In genomic region chr10:59991262-59991880, GRCm38 (mm10) we compare ENCODE assay signal across 22 mouse cellular contexts. TPM values are rescaled to one million over a fixed set of nuclear protein-coding genes. Genes with fewer than 3 reads are reported as not detected.
DNase-seq lines count a peak whose midpoint lies in the region; ATAC-seq and TF ChIP-seq lines count a peak whose summit lies in the region.
"Had no signal": no experiment of that assay in that cellular context is flagged by ENCODE, and none has a peak within 500 bp of the region (broad histone marks: within the 10 kb centered on the region; RNA-seq: fewer than 3 reads in every experiment).

No protein-coding gene starts in this region.

- peak; percentile 33 for DNase-seq in gastrocnemius, adult 2 months
- no peak for DNase-seq in gastrocnemius, postnatal 14 days
- no peak for DNase-seq in heart, postnatal 25 days (ENCODE audit: low spot score)
- DNase-seq in adipocyte (ENCODE audit: low spot score), result peak; percentile 73
- DNase-seq in adrenal gland, postnatal 36 days, result peak; percentile 46 to 67
- DNase-seq in left cerebral cortex, adult 8-10 months (ENCODE audit: low spot score in 2 of 2), result no peak
- DNase-seq: cerebellum, adult 2 months; cerebellum, postnatal 25 days; embryo, embryonic 11 days; gastrocnemius, postnatal 25 days; kidney, postnatal 36 days; layer of hippocampus, postnatal 36 days; lung, postnatal 4 days; midbrain, embryonic 14.5 days; right cerebral cortex, postnatal 25 days had no signal

- H3K27me3 ChIP-seq in heart, embryonic 15.5 days, result no peaks in the 10 kb centered on the region
- H3K27me3 ChIP-seq in neural tube, embryonic 15.5 days (replicated peaks), result no peaks in the 10 kb centered on the region
- H3K27me3 ChIP-seq: embryonic facial prominence, embryonic 15.5 days; hindbrain, embryonic 15.5 days; kidney, embryonic 15.5 days; Patski had no signal

- no peak overlapping the region for H3K9ac ChIP-seq in heart, embryonic 15.5 days
- H3K9ac ChIP-seq in neural tube, embryonic 15.5 days (replicated peaks), result no peak overlapping the region
- H3K9ac ChIP-seq: embryonic facial prominence, embryonic 15.5 days; hindbrain, embryonic 15.5 days; kidney, embryonic 15.5 days had no signal

- intact Hi-C loops in gastrocnemius, adult 2 months (cut with DNase I), result no loop called here
- intact Hi-C loops in gastrocnemius, postnatal 14 days (cut with DNase I; ENCODE audit: low total_unique reads), result loop anchor here (5.0 kb wide), 1 partner anchor 94 kb away; no protein-coding TSS in a partner anchor
- intact Hi-C loops in heart, postnatal 25 days (cut with DNase I), result no loop called here

- H3K36me3 ChIP-seq in heart, embryonic 15.5 days, result peaks cover 45% of the 10 kb centered on the region
- H3K36me3 ChIP-seq in neural tube, embryonic 15.5 days, result peaks cover 55% of the 10 kb centered on the region

- peak overlapping the region; percentile 4; the same call in 1 of the 2 replicates for H3K4me2 ChIP-seq in heart, embryonic 15.5 days
- no peak overlapping the region for H3K4me2 ChIP-seq in neural tube, embryonic 15.5 days
- H3K4me2 ChIP-seq: embryonic facial prominence, embryonic 15.5 days; hindbrain, embryonic 15.5 days; kidney, embryonic 15.5 days had no signal

- WGBS in heart, embryonic 15.5 days, result 38% methylated on average over 9 of the region's 9 CpGs
- WGBS in neural tube, embryonic 15.5 days, result 60% methylated on average over 9 of the region's 9 CpGs

- no peak for TF ChIP-seq CTCF in gastrocnemius, adult 2 months (IDR thresholded peaks at IDR 0.05)

- H3K4me3 ChIP-seq in gastrocnemius, adult 2 months, result no peak overlapping the region
- no peak overlapping the region for H3K4me3 ChIP-seq in heart, embryonic 15.5 days
- H3K4me3 ChIP-seq in neural tube, embryonic 15.5 days (replicated peaks), result no peak overlapping the region
- H3K4me3 ChIP-seq: embryonic facial prominence, embryonic 15.5 days; hindbrain, embryonic 15.5 days; kidney, embryonic 15.5 days had no signal

- ATAC-seq in heart, embryonic 15.5 days (replicated peaks; ENCODE audit: insufficient number of reproducible peaks, insufficient read depth, low FRiP score, low read depth), result no peak; the same call in 1 of the 2 replicates
- ATAC-seq in neural tube, embryonic 15.5 days (ENCODE audit: low FRiP score), result no peak
- ATAC-seq: forebrain, embryonic 14.5 days; Patski had no signal

- H3K4me1 ChIP-seq in heart, embryonic 15.5 days (replicated peaks), result peaks cover 27% of the 10 kb centered on the region
- peaks cover 17% of the 10 kb centered on the region for H3K4me1 ChIP-seq in neural tube, embryonic 15.5 days
- H3K4me1 ChIP-seq: embryonic facial prominence, embryonic 15.5 days had no signal

- H3K27ac ChIP-seq in gastrocnemius, adult 2 months, result peak overlapping the region; percentile 65
- peak overlapping the region; percentile 9 for H3K27ac ChIP-seq in heart, embryonic 15.5 days
- H3K27ac ChIP-seq in neural tube, embryonic 15.5 days (replicated peaks), result no peak overlapping the region
- H3K27ac ChIP-seq: embryonic facial prominence, embryonic 15.5 days; hindbrain, embryonic 15.5 days had no signal

- H3K9me3 ChIP-seq in heart, embryonic 15.5 days (replicated peaks), result no peaks in the 10 kb centered on the region
- H3K9me3 ChIP-seq in neural tube, embryonic 15.5 days (replicated peaks), result no peaks in the 10 kb centered on the region
- H3K9me3 ChIP-seq: embryonic facial prominence, embryonic 15.5 days; hindbrain, embryonic 15.5 days; kidney, embryonic 15.5 days had no signal

RNA-seq across cellular contexts. Expression of gene Ascc1, which starts 11.2 kb away (rescaled TPM):
- 10 to 100 TPM; 13.6 to 14.6 TPM for total RNA-seq in gastrocnemius, adult 2 months (2021)
- 10 to 100 TPM; 11.2 to 13.2 TPM for total RNA-seq in gastrocnemius, postnatal 14 days (2021)
- 36.1 and 40.6 TPM in 2 replicates for polyA plus RNA-seq in heart, embryonic 15.5 days (2015; fragmentation: Nextera tagmentation; extraction: Ambion mirVana)
- 10 to 100 TPM; 20.5 to 23.1 TPM for total RNA-seq in heart, postnatal 25 days (2021)
- total RNA-seq in adrenal gland, postnatal 36 days (2021), result 10 to 100 TPM; 27.1 to 32.8 TPM
- total RNA-seq in left cerebral cortex, adult 8-10 months (2022), result 10 to 100 TPM; 16.5 to 20.1 (median 17.6) TPM
- polyA plus RNA-seq in neural tube, embryonic 15.5 days (2015; fragmentation: Nextera tagmentation; extraction: Ambion mirVana), result 45.4 and 47.3 TPM in 2 replicates

RNA-seq across cellular contexts. Expression of gene Anapc16, which starts 11.6 kb away (rescaled TPM):
- 10 to 100 TPM; 49.5 to 50.7 TPM for total RNA-seq in gastrocnemius, adult 2 months (2021)
- 10 to 100 TPM; 35.6 to 47.3 TPM for total RNA-seq in gastrocnemius, postnatal 14 days (2021)
- 85.4 and 92.2 TPM in 2 replicates for polyA plus RNA-seq in heart, embryonic 15.5 days (2015; fragmentation: Nextera tagmentation; extraction: Ambion mirVana)
- 10 to 100 TPM; 62.1 to 67.4 TPM for total RNA-seq in heart, postnatal 25 days (2021)
- 10 to 100 TPM; 67.5 to 72.7 TPM for total RNA-seq in adrenal gland, postnatal 36 days (2021)
- total RNA-seq in left cerebral cortex, adult 8-10 months (2022), result 10 to 100 TPM; 58.0 to 60.8 (median 60.2) TPM
- 106 TPM in 2 replicates for polyA plus RNA-seq in neural tube, embryonic 15.5 days (2015; fragmentation: Nextera tagmentation; extraction: Ambion mirVana)

RNA-seq across cellular contexts. Expression of gene Ddit4, which starts 39.7 kb away (rescaled TPM):
- 100 to 1,000 TPM in 1 of 2 experiments, 10 to 100 TPM in 1; 15.4 to 183 TPM for total RNA-seq in gastrocnemius, adult 2 months (2021)
- 10 to 100 TPM; 15.4 to 70.6 TPM for total RNA-seq in gastrocnemius, postnatal 14 days (2021)
- 22.7 and 33.4 TPM in 2 replicates for polyA plus RNA-seq in heart, embryonic 15.5 days (2015; fragmentation: Nextera tagmentation; extraction: Ambion mirVana)
- 10 to 100 TPM; 41.8 to 77.1 TPM for total RNA-seq in heart, postnatal 25 days (2021)
- total RNA-seq in adrenal gland, postnatal 36 days (2021), result 10 to 100 TPM; 76.4 to 98.7 TPM
- total RNA-seq in left cerebral cortex, adult 8-10 months (2022), result 10 to 100 TPM; 35.6 to 58.9 (median 44.0) TPM
- polyA plus RNA-seq in neural tube, embryonic 15.5 days (2015; fragmentation: Nextera tagmentation; extraction: Ambion mirVana), result 80.8 and 91.6 TPM in 2 replicates

Comparison
In these comparisons a context has a peak if more than half of its experiments do, and no peak if none do; other contexts are left out.
1. DNase-seq: peak in gastrocnemius, adult 2 months (single experiment), adipocyte (single experiment) and adrenal gland, postnatal 36 days (2 of 2); none in gastrocnemius, postnatal 14 days (single experiment), heart, postnatal 25 days (single experiment) and left cerebral cortex, adult 8-10 months (0 of 2).